Mouse (Mus musculus) stomach, postnatal 0 days (tissue): ENCODE results near the gene Lmo7.

Experiments used
- CTCF ChIP-seq: IDR thresholded peaks from 2 replicates; pipeline ENCODE4 v1.5.1; 2016; ENCODE audit warnings: antibody characterized with exemption, low read depth, mild to moderate bottlenecking, moderate library complexity
- EP300 ChIP-seq: optimal IDR thresholded peaks from 2 replicates; pipeline ENCODE3; 2016; ENCODE audit warnings: antibody characterized with exemption

GRCm38 (mm10) chr14:101912392-101912791 lies 182.6 kb downstream of the Lmo7 start:
- TF ChIP-seq CTCF (no peak), EP300 (no peak)
